Mouse (Mus musculus): ENCODE measurements around the gene Uvrag.

- no peak for TF ChIP-seq GATA1 (IDR thresholded peaks at IDR 0.05; ENCODE audit: borderline replicate concordance, low read length)
- no peak for TF ChIP-seq FLI1 (IDR thresholded peaks at IDR 0.05; ENCODE audit: low read length)
Measured at GRCm38 (mm10) chr7:99189885-99190284, 48.9 kb upstream of the Uvrag start.
